Mouse (Mus musculus): ENCODE data around the gene Cited1. TPM values are rescaled to one million over a fixed set of nuclear protein-coding genes. Genes with fewer than 3 reads are reported as not detected.

Gene Cited1
- polyA plus RNA-seq (2012; rRNA removed; ENCODE audit: low replicate concordance), result 0.40 and 0.46 TPM in 2 replicates

DNA sequence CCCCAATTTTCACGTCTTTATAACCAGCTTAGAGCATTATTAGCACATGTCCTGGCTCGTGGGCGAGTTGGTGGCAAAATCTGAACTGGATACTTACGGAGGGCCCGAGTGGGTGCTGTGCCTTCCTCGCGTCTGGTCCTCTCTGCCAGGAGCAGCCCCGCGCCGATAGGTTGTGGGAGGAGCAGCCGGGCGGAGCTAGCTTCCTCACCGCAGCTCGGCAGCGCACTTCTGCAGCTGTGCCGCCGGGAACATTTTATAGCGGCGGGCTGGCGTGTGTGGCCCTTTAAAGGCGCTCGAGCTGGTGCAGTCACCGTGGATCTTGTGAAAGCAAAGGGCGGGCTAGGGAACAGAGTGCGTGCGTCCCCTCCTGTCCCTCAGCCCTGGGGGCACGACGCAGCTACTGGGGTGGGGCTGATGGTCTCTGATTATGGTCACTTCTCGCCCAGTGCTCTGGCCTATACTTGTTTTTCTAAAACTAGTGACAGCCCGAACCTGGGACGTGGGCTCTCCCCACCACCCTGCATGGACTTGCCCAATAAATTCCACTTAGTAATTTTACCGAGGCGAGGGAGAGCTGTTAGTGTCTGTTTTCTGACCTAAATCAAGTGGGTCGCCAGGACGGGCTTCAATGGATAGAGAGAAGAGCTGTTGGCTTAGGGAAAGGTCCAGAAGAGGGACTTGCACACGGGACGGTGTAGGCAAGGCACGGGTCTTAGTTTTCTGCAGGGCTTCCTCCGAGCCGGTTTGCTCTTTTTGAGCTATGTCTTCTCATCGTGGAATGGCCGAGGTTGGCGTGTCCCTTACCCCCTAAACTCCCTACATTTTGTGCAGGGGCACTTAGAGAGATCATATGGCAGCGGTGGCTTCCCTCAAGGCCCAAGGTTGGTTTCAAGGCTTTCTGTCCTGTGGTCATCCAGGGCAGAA lies at the start of gene Cited1:
TSS of gene Cited1 (minus strand) at position 245 of the 924 bp plus-strand sequence.

Other genes starting within 250 kb of the Cited1 start
- 0.74 and 2.7 TPM in 2 replicates for gene Rtl5, start 180.9 kb downstream of the Cited1 start, polyA plus RNA-seq (2012; rRNA removed; ENCODE audit: low replicate concordance)
- not detected in 2 replicates for gene Pin4, start 132.7 kb downstream of the Cited1 start, polyA plus RNA-seq (2012; rRNA removed; ENCODE audit: low replicate concordance)
- 0.14 and 0.15 TPM in 2 replicates for gene Ercc6l, start 95.1 kb downstream of the Cited1 start, polyA plus RNA-seq (2012; rRNA removed; ENCODE audit: low replicate concordance)
- gene Rps4x, start 62.8 kb downstream of the Cited1 start, polyA plus RNA-seq (2012; rRNA removed; ENCODE audit: low replicate concordance), result 42.9 and 55.9 TPM in 2 replicates

Data from duodenum, adult 2 months (tissue).